Mouse (Mus musculus) embryo, embryonic 11.5 days (tissue): ENCODE measurements around the gene Mast3.

ENCODE experiments used
- DNase-seq: peaks from one replicate; pipeline ENCODE4 v3.0.0-alpha.2; 2012; ENCODE audit warnings: low read depth, low spot score

Mast3 gene

DNA sequence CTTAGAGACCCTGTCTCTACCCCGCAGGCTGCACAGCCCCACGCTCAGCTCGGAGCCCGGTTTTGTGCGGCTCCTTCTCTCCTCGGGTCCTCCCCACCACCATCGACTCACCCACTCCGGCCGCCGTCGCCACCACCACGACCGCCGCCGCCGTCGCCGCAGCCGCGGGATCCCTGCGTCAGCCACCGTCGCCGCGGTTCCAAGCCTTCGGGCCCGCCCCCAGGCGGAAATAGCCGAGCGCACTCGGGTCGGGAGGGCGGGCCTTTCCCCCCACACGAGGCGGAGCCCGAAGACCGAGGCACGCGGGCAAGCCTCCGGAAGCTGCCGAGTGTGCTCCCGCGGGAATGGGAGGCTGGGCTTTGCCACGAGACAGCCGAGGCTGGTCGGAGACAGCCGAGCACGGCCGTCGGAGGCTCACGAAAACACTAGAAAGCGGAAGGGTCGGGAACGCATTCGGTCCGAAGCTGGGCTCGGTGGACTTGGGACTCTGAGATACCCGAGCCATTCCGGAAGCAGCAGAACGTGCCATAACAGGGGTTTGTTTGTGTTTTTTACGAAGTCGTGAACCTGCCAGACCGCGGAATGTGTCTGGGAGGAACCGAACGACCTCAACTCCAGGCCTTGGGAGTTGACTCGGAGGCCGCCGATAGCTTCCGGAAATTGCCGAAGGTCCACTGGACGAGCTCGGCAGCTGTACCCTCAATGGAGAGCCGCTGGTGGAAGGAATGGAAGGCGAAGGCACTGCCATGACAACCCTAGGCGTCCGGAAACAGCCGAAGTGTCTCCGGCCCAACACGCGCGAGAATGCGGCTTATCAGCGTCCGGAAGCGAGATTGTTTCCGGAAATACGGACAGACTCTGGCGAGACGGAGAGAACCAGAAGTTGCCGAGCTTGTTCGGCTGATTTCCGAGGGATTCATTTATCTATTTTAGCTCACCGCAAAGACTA, 28.1 kb downstream of the Mast3 start, which contains the start of gene Pik3r2:
Gene Pik3r2 (minus strand): TSS at position 218 of the 949 bp plus-strand sequence.
- DNase-seq, result peak; percentile 98

DNA sequence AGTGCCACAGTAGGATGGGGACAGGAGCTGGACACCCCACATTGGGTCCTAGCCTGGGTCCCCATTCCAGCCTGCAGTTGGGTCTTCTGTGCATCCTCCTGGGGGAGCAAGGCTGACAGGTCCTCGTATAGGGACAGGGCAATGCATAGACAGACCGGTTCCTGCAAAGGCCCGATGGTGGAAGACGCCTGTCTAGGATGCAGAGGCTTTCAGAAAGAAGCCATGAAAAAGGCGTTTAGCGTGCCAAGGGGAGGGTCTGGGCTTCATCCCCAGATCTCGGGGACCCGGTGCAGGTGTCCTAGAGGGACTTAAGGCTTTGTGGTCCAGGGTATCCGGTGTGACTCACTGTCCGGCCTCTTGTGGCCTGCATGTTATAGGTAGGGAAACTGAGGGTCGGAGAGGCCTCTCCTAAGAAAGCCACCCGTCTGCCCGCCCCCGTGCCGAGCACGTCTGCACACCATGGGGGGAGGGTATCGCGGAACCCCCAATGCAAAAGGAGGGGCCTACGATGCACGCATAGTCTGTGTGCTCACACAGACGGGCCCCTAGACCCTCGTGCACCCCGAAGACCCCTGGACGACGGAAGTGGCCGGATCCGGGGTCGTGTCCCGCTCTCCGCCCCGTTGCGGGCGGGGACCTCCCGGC, 28.9 kb downstream of the Mast3 start:
- no peak for DNase-seq

GRCm38 (mm10) chr8:70775227-70775626, 29.6 kb downstream of the Mast3 start:
- DNase-seq, result no peak

DNA sequence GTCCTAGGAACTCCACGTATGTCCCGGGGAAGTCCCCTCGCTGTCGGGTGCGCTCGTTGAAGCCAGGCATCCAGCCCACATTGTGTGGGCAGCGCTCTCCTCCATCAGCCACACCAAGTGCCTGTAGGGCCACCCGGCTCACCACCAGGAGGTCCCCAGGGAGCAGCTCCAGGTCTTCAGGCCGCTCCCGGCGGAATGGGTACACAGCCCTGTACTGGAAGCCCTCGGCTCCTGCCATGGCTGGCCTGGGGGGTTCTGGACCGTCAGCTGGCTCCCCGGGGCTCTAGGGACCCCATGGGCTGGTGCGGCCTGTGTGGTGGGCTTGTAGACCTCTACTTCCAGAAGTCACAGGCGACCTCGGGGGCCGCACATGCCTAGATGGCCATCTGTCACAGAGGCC, 30.1 kb downstream of the Mast3 start:
- DNase-seq, result no peak

- no peak for DNase-seq
Observed at GRCm38 (mm10) chr8:70773833-70774232, 31.0 kb downstream of the Mast3 start.

DNA sequence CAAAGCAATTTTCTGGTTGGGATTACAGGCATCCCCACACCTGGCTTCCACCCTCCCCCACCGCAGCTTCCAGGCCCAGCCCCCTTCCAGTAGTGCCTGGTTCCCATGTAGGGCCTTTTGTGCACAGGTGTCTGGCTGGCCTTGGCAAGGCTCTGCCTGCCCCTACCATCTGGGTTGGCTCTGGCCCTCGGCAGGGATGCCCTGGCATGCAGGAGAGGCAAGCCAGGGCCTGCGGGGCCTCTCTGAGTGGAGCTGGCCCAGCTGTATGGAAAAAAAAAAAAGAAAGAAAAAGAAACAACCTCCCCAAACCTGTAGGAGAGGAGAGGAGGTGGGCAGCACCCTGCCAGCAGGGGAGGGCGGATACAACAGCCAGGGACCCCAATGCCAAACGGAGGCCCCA, 31.4 kb downstream of the Mast3 start:
- DNase-seq, result no peak

- no peak for DNase-seq
Observed at GRCm38 (mm10) chr8:70772890-70773289, 32.0 kb downstream of the Mast3 start.

DNA sequence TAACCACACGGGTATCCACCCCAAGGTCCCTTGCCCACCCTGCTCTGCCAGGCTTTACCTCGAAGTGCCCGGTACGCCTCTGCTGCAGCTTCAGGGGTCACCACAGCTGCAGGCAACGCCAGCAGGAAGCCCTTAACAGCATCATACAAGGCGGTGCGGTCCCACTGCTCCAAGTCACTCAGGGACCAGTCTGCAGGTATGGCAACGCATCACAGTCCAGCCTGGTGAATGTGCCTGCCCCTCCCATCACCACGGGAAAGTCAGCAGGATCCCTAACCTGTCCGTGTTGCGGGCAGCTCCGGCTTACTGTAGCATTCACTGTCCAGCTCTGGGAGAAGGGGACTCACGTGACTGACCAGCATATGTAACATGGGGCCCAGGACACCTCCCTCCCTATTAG, 32.8 kb downstream of the Mast3 start:
- no peak for DNase-seq

DNA sequence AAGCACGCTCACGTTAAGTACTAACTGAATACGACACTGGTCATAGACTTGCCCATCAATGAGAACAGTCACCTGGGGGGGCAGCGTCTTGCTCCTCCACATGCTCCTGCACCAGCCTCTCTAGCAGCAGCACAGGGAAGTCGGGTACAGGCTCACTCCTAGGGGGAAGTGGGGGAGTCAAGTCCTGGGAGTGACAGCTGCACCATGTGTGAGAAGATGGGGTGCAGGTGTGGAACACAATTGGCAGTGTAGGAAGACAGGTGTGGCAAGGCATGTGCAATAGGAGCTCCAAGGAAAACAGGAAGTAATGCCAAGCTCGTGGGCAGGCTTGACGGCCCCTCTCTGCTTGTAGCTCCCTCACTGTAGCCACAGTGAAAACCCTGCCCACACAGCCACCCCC, 33.6 kb downstream of the Mast3 start:
- no peak for DNase-seq

- no peak for DNase-seq
Observed at GRCm38 (mm10) chr8:70770748-70771147, 34.1 kb downstream of the Mast3 start.

DNA sequence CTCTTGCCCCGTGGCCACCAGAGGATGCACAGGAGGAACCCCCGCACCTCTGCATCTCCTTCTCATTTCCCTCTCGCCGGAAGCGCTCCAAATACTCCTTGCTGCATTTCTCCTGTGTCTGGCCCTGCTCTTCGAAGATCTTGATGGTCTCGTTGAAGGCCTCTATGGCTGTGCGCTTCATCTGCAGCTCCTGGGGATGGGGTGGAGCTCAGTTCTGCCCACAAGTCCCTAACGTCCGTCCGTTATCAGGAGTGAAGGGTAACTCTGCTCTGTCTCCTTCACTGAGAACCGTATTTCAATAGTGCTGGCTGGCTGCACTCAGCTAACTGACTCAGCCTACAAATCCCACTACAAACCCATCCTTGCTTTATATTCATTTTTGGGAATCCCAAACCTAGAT, 35.0 kb downstream of the Mast3 start:
- no peak for DNase-seq

DNA sequence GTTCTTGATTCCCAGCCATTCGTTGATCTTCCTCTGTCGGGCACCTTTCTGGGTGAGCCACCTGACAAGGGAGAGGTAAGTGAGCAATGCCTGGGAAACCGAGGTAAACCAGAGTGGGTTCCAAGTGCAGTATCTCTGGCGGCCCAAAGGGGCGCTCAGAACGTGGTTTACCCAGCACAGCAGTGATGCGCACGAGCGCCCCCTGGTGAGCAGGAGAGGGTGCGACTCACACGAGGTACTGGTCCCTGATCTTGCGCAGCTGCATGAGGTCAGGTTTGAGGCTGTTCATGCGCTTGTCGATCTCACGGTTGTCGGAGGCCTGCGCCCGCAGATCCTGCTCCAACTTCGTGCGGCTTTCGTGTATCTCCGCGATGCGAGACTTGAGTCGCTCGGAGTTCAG, 35.5 kb downstream of the Mast3 start:
- DNase-seq, result peak; percentile 93

DNA sequence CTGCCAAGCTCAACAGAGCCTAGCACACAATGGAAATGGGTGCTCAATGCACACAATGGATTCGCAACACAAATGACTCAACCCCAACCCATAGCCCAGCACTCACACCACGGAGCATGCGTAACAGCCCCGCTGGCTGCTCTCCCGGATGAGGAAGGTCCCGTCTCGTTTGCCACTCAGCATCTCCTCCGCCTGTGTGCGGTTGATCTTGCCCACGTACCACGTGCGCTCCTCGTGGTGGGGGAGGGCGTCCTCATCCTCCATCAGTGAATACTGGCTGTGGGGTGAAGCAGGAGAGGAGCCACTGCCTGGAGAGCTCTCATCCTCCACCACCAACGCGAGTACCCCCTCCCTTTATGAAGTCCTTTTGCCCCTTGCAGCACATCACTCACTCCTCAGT, 35.9 kb downstream of the Mast3 start:
- DNase-seq, result no peak

DNA sequence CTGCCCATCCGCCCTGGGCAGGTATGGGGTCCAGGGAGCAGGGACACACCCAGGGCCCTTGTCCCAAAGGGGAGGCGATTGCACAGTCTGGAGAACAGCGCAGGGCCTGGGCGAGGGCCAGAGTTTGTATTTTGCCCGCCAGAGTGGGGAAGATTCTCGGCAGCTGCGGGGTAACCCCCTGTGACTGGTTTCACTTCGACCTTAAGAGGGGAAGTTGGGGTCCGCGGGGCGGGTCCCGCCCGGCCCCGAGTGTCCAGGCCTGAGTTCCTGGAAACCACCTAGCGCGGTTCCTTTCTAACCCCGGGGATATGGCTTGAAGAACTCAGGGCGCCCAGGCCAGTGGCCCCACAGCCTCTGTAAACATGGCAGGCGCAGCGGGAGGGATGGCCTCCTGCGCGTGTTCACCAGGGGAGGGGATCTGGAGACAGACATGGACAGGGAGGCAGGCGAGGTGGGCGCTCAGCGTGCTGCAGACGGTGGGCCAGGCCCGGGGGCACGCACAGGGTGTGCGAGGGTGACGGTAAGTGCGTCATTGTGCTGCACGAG, 36.5 kb downstream of the Mast3 start:
- DNase-seq, result no peak

DNA sequence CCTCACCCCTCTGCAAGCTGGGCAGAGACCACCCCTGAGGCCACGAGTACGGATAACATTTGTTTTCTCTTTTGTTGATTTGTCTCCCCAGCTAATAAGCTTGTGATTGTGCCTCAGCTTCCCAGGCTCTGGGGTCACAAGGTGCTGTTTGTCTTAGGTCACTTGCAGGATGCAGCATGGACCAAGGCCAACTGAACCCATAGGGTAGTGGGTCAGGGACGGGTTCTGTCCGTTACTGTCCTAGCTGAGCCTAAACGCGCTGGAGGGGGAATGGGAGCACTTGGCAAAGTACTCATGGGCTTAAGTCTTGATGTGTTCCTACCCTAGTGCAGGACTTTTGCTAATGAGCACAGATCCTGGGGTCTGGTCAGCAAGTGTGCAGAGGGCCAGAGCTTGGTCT, 37.4 kb downstream of the Mast3 start:
- no peak for DNase-seq

DNA sequence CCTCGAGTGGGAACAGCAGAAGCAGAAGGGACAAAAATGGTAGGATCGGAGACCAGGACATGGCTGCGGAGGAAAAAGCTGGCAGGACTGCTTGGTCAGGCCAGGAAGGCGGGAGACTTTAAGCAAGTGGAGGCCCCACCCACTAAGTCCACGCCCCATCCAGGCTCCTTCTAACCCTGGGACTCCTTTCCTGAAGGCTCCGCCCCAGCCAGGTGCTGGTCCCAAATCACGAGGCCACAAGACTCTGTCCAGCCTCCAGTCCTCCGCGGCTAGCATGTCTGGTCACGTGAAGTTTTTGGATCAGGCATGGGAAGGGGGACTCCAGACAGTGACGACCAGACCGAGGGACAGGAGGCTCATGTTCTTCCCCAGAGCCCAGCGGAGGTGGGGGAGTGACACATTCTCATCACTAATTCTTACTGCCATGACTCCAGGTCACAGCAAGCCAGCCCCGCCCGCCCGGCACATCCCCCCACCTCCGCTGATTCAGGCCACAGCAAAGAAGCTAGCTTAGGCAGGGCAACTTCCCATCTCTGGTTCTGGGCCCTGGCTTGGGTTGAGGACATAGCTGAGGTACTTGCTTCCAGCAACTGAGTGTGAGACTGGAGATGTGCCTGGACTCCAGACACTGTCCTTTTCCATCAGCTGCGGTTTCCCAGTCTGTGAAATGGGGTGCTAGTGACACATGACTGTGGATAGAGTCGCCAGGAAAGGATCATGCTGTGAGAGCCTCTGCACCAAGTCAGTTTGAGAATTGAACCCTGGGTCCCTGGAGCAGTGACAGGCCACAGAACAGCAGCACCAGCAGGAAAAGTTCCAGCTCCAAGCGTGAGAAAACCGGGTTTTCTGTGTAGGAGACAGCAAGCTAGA, 38.0 kb downstream of the Mast3 start:
- no peak for DNase-seq

DNA sequence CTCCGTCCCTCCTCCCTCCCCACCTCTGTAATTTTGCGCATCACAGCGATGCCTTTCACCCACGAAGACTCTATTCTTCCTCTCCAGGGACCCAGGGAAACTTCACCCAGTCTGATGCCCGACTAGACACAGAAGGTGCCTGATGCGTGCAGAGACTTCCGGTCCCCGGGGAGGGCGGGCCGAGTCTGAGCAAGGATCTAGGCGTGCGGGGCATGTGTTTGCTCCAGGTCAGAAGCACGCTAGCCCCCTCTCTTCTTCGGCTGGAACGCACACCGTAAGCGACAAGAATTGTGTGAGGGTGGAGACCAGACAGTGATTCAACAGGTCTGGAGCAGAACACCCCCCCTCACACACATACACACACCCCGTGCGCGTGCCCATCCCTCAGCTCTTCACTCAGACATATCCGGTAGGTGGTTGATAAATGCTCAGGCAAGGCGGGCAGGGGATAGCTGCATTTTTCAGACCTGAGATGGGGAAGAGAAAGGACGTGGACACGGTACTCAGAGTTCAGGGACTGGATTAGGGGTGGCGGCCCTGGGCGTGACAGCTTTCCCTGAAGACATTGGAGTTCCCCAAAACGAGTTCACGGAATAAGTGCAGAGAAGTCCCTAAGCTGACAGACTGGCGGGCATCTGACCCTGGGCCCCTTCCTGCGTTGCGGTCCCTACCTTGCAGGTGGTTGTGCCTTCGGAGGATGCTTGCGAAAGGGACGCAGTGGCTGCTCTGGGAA, 38.9 kb downstream of the Mast3 start:
- DNase-seq, result no peak

DNA sequence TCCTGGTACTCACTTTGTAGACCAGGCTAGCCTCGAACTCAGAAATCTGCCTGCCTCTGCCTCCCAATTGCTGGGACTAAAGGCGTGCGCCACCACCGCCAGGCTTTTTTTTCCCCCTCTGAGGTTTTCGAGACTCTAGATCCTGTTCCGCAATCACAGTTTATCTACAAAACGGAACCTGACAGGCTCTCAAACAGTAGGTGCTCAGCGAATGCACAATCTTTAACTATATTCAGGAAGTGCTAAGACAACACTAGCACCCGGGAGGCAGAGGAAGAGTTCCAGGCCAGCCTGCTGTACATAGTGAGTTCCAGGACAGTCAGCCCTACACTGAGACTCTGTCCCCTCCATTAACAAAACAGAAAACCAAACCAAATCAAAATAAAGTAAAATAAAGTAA, 39.5 kb downstream of the Mast3 start:
- no peak for DNase-seq

DNA sequence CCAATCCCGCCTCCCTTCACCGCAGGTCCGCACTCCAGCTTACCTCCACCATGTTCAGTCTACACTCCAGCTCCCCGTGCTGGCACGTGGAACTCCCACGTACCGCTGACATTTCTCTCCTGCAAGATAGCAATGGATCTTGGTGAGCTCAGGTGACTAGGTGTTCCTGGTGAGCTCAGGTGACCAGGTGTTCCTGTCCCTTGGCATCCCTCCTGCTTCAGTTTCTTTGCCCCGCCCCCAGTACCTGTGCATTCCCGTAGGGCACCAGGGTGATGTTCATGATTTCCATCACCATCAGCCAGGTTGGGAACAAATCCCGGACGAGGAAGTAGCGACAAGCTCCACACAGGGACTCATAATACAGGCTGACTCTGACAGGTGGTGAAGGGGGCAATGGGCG, 40.2 kb downstream of the Mast3 start:
- no peak for DNase-seq

DNA sequence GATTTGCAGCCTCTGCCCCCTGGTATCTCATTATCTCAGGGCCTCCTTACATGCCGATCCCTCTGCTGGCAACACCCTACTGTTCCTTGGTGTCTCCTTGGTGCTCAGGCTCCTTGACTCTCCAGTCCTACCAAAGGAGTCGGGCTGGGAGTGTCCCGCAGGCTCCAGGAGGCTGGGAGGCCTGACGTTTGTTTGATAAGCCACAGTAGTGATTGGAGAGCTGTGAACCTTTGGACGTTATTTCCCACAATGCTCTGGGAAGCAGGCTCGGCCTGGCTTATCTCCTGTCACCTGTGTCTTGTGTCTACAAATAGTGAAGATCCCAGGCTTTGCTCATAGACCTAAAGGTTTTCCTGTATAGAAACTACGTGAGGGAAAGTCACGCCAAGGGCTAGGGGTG, 40.8 kb downstream of the Mast3 start:
- DNase-seq, result no peak

- no peak for DNase-seq
Observed at GRCm38 (mm10) chr8:70763354-70763753, 41.5 kb downstream of the Mast3 start.
